Mouse (Mus musculus): Measurements from ENCODE around the gene Tspan3. TPM values are rescaled to one million over a fixed set of nuclear protein-coding genes. Genes with fewer than 3 reads are reported as not detected.

Gene Tspan3
- 560 and 573 TPM in 2 replicates for polyA plus RNA-seq (2014; fragmentation: Nextera tagmentation; extraction: Ambion mirVana)

- Histone ChIP-seq H3K27ac (ENCODE audit: low read depth, low read length) (no peak within 1 kb of the TSS), H3K4me1 (ENCODE audit: control insufficient read depth, insufficient read depth, low read length) (peaks cover 9% of the 10 kb centered on the region; the same call in 1 of the 2 replicates), H3K4me3 (ENCODE audit: low read depth, low read length) (no peak within 1 kb of the TSS), H3K9me3 (ENCODE audit: control insufficient read depth, low read length) (no peaks in the 10 kb centered on the region; the same call in 1 of the 2 replicates), H3K4me2 (no peak within 1 kb of the TSS), H3K36me3 (ENCODE audit: control insufficient read depth, insufficient read depth, low read length) (no peaks in the 10 kb centered on the region), H3K9ac (ENCODE audit: low read length) (no peak within 1 kb of the TSS), H3K27me3 (ENCODE audit: control insufficient read depth, insufficient read depth, low read length) (no peaks in the 10 kb centered on the region)
- ATAC-seq (ENCODE audit: low FRiP score) (no peak), DNase-seq (ENCODE audit: low spot score, missing footprints) (peak; percentile 64)
- WGBS = 93% methylated on average over 6 of the region's 6 CpGs
Observed at GRCm38 (mm10) chr9:56165377-56165776, at the start of gene Tspan3. TSS of gene Tspan3 (minus strand) at chr9:56165477.

GRCm38 (mm10) chr9:56213451-56214291 is 48.4 kb upstream of the Tspan3 start:
- ATAC-seq (ENCODE audit: low FRiP score) (peak; percentile 61; the same call in 1 of the 2 replicates), DNase-seq (ENCODE audit: low spot score, missing footprints) (peak; percentile 93)
- 5% methylated on average over 11 of the region's 11 CpGs for WGBS
- H3K36me3 ChIP-seq (ENCODE audit: control insufficient read depth, insufficient read depth, low read length) = no peaks in the 10 kb centered on the region
- no peaks in the 10 kb centered on the region for H3K9me3 ChIP-seq (ENCODE audit: control insufficient read depth, low read length)
- H3K4me2 ChIP-seq = peak overlapping the region; percentile 42
- H3K27ac ChIP-seq (ENCODE audit: low read depth, low read length) = no peak overlapping the region
- peaks cover 6% of the 10 kb centered on the region; the same call in 1 of the 2 replicates for H3K4me1 ChIP-seq (ENCODE audit: control insufficient read depth, insufficient read depth, low read length)
- H3K9ac ChIP-seq (ENCODE audit: low read length) = peak overlapping the region; percentile 32; the same call in 1 of the 2 replicates
- peak overlapping the region; percentile 3 for H3K4me3 ChIP-seq (ENCODE audit: low read depth, low read length)
- no peaks in the 10 kb centered on the region for H3K27me3 ChIP-seq (ENCODE audit: control insufficient read depth, insufficient read depth, low read length)

GRCm38 (mm10) chr9:56208817-56209216 is 43.5 kb upstream of the Tspan3 start:
- H3K4me2 ChIP-seq = no peak overlapping the region
- ATAC-seq (ENCODE audit: low FRiP score) (no peak), DNase-seq (ENCODE audit: low spot score, missing footprints) (no peak)
- H3K9me3 ChIP-seq (ENCODE audit: control insufficient read depth, low read length) = no peaks in the 10 kb centered on the region
- no peak overlapping the region for H3K27ac ChIP-seq (ENCODE audit: low read depth, low read length)
- WGBS = 85% methylated on average over 8 of the region's 8 CpGs
- peaks cover 1% of the 10 kb centered on the region; the same call in 1 of the 2 replicates for H3K4me1 ChIP-seq (ENCODE audit: control insufficient read depth, insufficient read depth, low read length)
- H3K36me3 ChIP-seq (ENCODE audit: control insufficient read depth, insufficient read depth, low read length) = no peaks in the 10 kb centered on the region
- no peak overlapping the region for H3K9ac ChIP-seq (ENCODE audit: low read length)
- H3K4me3 ChIP-seq (ENCODE audit: low read depth, low read length) = no peak overlapping the region
- no peaks in the 10 kb centered on the region for H3K27me3 ChIP-seq (ENCODE audit: control insufficient read depth, insufficient read depth, low read length)

- Histone ChIP-seq H3K4me1 (ENCODE audit: control insufficient read depth, insufficient read depth, low read length) (no peaks in the 10 kb centered on the region), H3K4me2 (no peak overlapping the region), H3K9ac (ENCODE audit: low read length) (no peak overlapping the region), H3K4me3 (ENCODE audit: low read depth, low read length) (no peak overlapping the region), H3K9me3 (ENCODE audit: control insufficient read depth, low read length) (no peaks in the 10 kb centered on the region), H3K36me3 (ENCODE audit: control insufficient read depth, insufficient read depth, low read length) (no peaks in the 10 kb centered on the region), H3K27ac (ENCODE audit: low read depth, low read length) (no peak overlapping the region), H3K27me3 (ENCODE audit: control insufficient read depth, insufficient read depth, low read length) (no peaks in the 10 kb centered on the region)
- ATAC-seq (ENCODE audit: low FRiP score) (no peak), DNase-seq (ENCODE audit: low spot score, missing footprints) (no peak)
- 86% methylated on average over 5 of the region's 5 CpGs for WGBS
Observed at GRCm38 (mm10) chr9:56207516-56207915, 42.2 kb upstream of the Tspan3 start.

DNA sequence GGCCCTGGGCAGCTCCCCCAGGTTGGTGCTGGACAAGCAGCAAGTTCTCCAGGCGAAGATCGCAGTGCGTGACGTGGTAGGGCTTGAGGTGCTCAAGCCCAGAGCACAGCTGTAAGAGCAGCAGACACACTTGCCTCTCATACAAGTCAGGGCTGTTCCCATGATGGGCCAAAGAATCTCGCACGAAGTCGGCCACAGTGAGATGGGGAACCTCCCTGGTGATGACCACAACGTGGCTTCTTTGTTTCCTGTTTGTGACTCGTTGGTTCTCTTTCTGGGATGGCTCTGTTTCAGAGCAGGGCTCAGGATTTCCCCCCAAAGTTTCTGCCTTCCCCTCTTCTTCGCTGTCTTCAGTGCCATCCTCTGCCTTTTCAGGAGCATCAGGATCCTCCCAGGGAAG is 41.8 kb upstream of the Tspan3 start:
- ATAC-seq (ENCODE audit: low FRiP score) (no peak), DNase-seq (ENCODE audit: low spot score, missing footprints) (no peak)
- no peaks in the 10 kb centered on the region for H3K9me3 ChIP-seq (ENCODE audit: control insufficient read depth, low read length)
- no peaks in the 10 kb centered on the region for H3K27me3 ChIP-seq (ENCODE audit: control insufficient read depth, insufficient read depth, low read length)
- H3K36me3 ChIP-seq (ENCODE audit: control insufficient read depth, insufficient read depth, low read length) = no peaks in the 10 kb centered on the region
- 88% methylated on average over 10 of the region's 10 CpGs for WGBS
- H3K27ac ChIP-seq (ENCODE audit: low read depth, low read length) = no peak overlapping the region
- H3K4me2 ChIP-seq = no peak overlapping the region
- no peak overlapping the region for H3K4me3 ChIP-seq (ENCODE audit: low read depth, low read length)
- no peaks in the 10 kb centered on the region for H3K4me1 ChIP-seq (ENCODE audit: control insufficient read depth, insufficient read depth, low read length)
- no peak overlapping the region for H3K9ac ChIP-seq (ENCODE audit: low read length)

GRCm38 (mm10) chr9:56205336-56205735 is 40.1 kb upstream of the Tspan3 start:
- Histone ChIP-seq H3K27me3 (ENCODE audit: control insufficient read depth, insufficient read depth, low read length) (no peaks in the 10 kb centered on the region), H3K9me3 (ENCODE audit: control insufficient read depth, low read length) (no peaks in the 10 kb centered on the region), H3K4me3 (ENCODE audit: low read depth, low read length) (no peak overlapping the region), H3K9ac (ENCODE audit: low read length) (no peak overlapping the region), H3K36me3 (ENCODE audit: control insufficient read depth, insufficient read depth, low read length) (no peaks in the 10 kb centered on the region), H3K27ac (ENCODE audit: low read depth, low read length) (no peak overlapping the region), H3K4me2 (no peak overlapping the region), H3K4me1 (ENCODE audit: control insufficient read depth, insufficient read depth, low read length) (no peaks in the 10 kb centered on the region)
- DNase-seq (ENCODE audit: low spot score, missing footprints) = no peak
- no peak for ATAC-seq (ENCODE audit: low FRiP score)
- WGBS = 90% methylated on average over 11 of the region's 11 CpGs

DNA sequence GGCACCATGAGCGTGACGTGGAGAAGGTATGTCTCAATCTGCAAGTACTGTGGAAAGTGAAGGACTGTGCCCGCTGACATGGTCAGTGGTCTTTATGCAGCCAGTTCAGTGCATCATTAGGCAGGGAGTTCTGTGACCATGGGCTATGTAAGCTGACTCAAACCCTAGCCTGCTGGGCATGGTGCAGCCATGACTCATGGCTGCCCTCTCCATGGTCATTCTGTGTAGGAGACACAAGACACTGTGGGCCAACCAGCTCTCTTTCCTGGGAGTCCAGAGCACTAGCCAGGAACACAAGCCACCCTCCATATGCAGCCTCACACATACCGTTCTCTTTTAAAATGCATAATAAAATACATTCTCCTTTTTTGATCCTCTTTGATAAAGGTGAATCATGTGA is 39.0 kb upstream of the Tspan3 start:
- Histone ChIP-seq H3K4me3 (ENCODE audit: low read depth, low read length) (no peak overlapping the region), H3K27me3 (ENCODE audit: control insufficient read depth, insufficient read depth, low read length) (no peaks in the 10 kb centered on the region), H3K27ac (ENCODE audit: low read depth, low read length) (no peak overlapping the region), H3K9me3 (ENCODE audit: control insufficient read depth, low read length) (no peaks in the 10 kb centered on the region), H3K9ac (ENCODE audit: low read length) (no peak overlapping the region), H3K4me2 (no peak overlapping the region), H3K4me1 (ENCODE audit: control insufficient read depth, insufficient read depth, low read length) (no peaks in the 10 kb centered on the region), H3K36me3 (ENCODE audit: control insufficient read depth, insufficient read depth, low read length) (no peaks in the 10 kb centered on the region)
- no peak for DNase-seq (ENCODE audit: low spot score, missing footprints)
- ATAC-seq (ENCODE audit: low FRiP score) = no peak
- WGBS = 95% methylated on average over 4 of the region's 4 CpGs

DNA sequence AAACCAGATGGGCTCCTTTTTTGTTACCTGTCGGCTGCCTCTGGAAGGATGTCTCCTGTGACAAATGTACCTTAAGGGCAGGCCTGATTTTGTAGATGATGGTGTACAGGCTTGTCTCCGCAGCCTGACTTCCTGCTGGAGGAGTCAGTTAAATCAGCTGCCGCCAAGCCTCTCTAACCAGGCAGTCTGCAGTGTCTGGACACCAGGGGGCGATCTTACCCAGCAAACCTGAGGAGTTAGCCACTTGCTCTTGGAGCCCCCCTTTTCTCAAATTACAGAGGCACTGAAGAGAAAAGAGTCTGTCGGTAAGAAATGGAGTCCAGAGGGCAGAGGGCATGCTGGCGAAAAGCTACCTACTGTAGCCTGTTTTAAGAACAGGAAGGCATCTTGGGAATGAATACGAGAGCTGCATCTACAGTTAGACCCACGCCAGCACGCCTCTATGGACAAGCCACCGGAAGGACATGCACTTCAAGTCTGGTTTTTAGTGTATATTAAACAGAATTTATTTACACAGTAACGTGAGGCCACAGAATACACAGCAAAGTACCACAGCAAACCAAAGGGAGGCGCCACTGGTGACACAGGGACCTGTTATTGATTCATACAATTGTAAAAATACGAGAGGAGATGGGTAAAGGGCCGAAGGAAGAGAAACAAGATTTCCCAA is 35.5 kb upstream of the Tspan3 start:
- DNase-seq (ENCODE audit: low spot score, missing footprints) (peak; percentile 98), ATAC-seq (ENCODE audit: low FRiP score) (peak; percentile 50; the same call in 1 of the 2 replicates)
- WGBS = 41% methylated on average over 14 of the region's 14 CpGs
- Histone ChIP-seq H3K4me2 (no peak overlapping the region), H3K36me3 (ENCODE audit: control insufficient read depth, insufficient read depth, low read length) (no peaks in the 10 kb centered on the region), H3K9me3 (ENCODE audit: control insufficient read depth, low read length) (no peaks in the 10 kb centered on the region), H3K27ac (ENCODE audit: low read depth, low read length) (no peak overlapping the region), H3K4me1 (ENCODE audit: control insufficient read depth, insufficient read depth, low read length) (no peaks in the 10 kb centered on the region), H3K4me3 (ENCODE audit: low read depth, low read length) (no peak overlapping the region), H3K9ac (ENCODE audit: low read length) (no peak overlapping the region), H3K27me3 (ENCODE audit: control insufficient read depth, insufficient read depth, low read length) (no peaks in the 10 kb centered on the region)

DNA sequence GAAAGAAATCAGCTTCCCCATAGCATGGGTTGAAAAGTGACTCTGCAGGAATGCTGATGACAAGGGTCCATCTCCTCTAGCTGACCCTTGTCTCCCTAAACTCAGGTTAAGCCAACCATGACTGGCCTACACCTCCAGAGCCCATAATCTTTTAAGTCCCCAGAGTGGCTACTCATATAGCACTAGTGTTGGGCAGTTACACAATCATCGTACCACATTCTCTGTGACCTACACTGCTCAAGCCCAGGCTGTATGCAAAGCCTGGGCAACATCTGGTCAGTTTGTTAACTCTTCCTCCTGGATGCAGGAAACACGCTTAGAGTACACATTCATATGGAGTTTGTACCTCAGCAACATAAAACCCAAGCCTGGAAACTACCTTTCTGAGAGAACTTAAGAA is 34.9 kb upstream of the Tspan3 start:
- ATAC-seq (ENCODE audit: low FRiP score) (no peak), DNase-seq (ENCODE audit: low spot score, missing footprints) (no peak)
- no peaks in the 10 kb centered on the region for H3K36me3 ChIP-seq (ENCODE audit: control insufficient read depth, insufficient read depth, low read length)
- WGBS = 64% methylated on average over 2 of the region's 2 CpGs
- H3K4me3 ChIP-seq (ENCODE audit: low read depth, low read length) = no peak overlapping the region
- H3K4me2 ChIP-seq = no peak overlapping the region
- no peak overlapping the region for H3K9ac ChIP-seq (ENCODE audit: low read length)
- no peaks in the 10 kb centered on the region for H3K4me1 ChIP-seq (ENCODE audit: control insufficient read depth, insufficient read depth, low read length)
- H3K27ac ChIP-seq (ENCODE audit: low read depth, low read length) = no peak overlapping the region
- no peaks in the 10 kb centered on the region for H3K27me3 ChIP-seq (ENCODE audit: control insufficient read depth, insufficient read depth, low read length)
- no peaks in the 10 kb centered on the region for H3K9me3 ChIP-seq (ENCODE audit: control insufficient read depth, low read length)

Data from midbrain, embryonic 11.5 days (tissue).